Mouse (Mus musculus): Measurements from ENCODE around the gene 2010111I01Rik.

- no peak for TF ChIP-seq HCFC1 (IDR thresholded peaks at IDR 0.05; ENCODE audit: low read depth, low read length)
- no peak for TF ChIP-seq RCOR1 (conservative IDR thresholded peaks at IDR 0.05; ENCODE audit: low read depth, low read length)
These were observed 32.1 kb downstream of the 2010111I01Rik start for GRCm38 (mm10) chr13:62996767-62997166.

All from CH12.LX (cell line).